Mouse (Mus musculus) right cerebral cortex, postnatal 14 days (tissue): ENCODE results near the gene Jarid2.
"Not testable (repeated sequence)": the region's sequence is repeated elsewhere in the genome, so short reads cannot be mapped to it uniquely, and the experiment has no call there.

Source experiments
- DNase-seq: peaks from one replicate; pipeline ENCODE4 v3.0.0; 2022

Gene Jarid2

DNA sequence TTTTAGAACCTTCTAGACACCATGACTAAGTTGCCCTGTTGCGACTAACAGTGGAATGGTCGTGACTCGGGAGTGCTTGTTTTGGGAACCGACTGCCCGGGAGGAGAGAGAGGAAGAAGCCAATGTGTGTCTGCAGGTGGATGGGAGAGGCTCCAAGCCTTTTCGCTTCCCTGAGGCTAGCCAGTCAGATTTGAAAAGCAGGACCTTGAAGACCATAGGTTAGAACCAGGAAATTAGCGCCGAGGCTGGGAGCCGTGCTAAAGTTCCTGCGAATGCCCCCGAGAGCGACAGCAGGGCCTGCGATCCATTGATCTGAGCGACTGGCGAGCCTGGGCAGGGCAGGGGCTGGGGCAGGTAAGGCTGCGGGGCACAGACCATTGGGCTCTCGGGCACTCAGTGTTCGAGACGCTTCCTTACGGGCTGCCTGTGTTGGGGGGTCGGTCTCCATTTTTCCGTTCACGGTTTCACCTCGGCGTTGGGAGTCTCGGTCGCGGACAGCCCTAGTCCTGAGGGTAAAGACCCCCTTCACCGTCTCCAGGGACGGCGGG is at the start of gene Jarid2:
Gene Jarid2, plus strand, starts transcription at position 51 of the 548 bp plus-strand sequence.
- DNase-seq = peak; percentile 30

DNA sequence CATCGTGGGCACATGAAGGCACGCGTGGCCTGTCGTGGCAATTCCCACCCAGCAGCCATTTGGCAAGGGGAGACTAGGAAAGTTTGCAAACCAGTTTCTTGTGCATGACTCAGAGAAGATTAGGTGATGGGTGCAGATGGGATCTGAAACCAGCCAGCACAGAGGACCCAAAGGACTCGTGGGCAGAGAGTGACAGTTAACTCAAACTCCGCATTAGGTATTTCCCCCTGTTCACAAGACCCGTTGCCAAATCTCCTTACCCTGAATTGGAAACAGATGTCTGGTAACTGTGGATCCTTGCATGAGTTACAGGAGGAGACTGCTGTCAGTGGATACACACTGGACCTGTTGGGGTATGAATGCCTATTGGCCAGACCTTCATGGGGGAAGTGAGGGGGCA is 48.2 kb upstream of the Jarid2 start:
- DNase-seq = no peak

DNA sequence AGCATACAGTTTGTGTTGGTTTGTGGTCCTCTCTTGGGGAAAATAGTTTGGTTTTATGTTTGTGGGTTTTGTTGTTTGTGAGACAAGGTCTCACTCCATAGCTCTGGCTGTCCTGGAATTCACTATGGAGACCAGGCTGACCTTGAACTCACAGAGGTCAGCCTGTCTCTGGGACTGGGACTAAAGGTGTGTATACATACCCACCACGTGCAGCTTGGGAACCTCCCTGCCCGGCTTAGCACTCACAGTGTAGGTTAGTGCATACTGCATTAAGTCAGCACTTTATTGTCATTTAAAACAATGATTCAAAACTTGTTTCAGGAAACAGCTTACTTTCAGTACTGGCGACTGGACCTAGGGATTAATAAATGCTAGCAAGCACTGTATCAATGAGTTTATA is 41.1 kb upstream of the Jarid2 start:
- no peak for DNase-seq

DNA sequence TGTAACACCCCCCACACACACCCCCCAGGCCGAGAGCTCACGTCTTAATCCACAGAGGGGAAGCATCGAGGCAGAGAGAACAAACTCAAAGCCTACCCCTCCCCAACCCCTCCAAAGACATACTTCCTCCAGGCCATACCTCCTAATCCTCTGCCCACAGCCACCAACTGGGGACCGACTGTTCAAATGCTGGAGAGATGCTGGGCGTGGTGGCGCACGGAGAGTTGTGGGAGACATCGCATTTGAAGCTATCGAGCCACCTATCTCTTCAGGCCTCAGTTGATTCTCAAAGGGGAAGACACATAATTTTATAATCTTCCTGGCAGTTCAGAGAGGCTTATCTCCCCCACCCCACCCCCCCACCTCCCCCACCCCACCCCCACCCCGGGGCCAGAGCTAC is 31.6 kb upstream of the Jarid2 start:
- no peak for DNase-seq

DNA sequence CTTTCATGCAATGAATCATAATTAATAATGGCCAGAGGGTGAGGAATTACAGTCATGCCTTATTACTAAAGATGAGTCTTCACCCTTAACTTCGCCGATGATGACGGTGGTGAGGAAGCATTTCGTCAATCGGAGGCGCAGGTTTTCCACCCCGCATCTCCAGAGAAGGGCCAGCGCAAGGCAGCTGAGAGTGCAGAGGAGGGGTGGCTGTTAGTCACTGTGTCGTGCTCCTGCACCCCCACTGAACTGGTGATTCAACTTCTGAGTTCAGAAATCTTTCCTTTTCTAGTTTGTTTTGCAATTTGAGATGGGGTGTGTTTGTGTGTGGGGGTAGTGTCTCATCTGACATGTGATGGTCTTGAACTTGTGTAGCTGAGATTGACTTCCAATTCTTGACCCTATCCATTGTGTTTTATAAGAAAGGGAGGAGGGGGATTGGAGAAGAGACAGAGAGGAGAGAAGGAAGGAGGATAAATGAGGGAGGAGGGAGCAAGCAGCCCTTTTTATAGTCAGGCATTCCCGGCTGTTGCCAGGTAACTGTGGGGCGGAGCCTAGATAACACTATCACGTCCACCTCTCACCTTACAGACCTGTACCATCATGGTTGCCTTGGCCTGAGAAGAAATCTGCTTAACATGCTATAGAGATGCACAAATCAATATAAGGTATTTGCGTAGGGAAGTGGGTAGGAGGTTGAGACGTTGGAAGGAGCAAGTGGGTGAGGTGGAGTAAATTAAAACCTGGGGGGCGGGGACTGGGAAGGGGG is 25.1 kb upstream of the Jarid2 start:
- DNase-seq = no peak

DNA sequence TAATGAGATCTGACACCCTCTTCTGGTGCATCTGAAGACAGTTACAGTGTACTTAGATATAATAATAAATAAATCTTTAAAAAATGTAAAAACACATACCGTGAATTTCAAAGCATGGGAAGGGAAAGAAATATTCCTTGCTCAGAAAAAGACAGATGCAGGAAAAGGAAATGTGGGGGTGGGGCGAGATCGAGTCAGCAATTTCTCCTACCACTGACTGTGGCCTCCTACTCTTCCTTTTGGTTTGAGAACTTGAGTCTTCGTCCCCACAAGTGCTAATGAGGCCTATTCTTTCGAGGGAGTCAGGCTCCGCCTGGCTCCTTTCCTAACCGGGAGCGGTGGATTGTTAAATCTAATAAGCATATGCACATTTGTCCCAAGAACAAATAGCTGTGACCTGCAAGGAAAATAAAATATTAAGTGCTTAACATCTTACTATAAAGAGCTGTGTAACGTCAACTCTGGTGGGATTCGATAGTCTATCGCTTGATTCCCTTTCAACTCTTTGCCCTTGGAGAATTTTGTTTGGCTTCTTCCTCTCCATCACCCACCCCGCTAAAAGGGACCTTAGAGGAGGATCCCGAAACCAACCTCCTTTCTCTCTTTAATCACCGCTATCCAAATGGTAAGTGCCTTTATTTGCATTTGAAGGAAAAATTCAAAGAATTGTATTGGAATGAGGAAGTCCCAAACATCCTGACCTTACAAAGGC is 24.1 kb upstream of the Jarid2 start:
- DNase-seq = peak; percentile 15

DNA sequence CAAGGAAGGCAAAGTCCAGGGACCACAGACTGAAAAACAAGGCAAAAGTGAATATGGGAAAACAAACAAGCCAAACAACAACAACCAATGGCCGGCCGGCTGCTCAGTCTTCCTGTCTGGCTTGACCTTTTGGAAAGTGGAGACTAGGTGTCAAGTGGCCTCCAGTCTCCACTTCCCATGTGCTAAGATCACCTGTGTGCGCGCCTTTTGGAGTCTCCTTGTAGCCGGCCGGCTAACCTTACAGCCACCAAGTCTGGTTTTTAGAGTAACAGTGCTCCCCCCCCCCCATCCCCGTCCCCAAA is 23.6 kb upstream of the Jarid2 start:
- DNase-seq = no peak

DNA sequence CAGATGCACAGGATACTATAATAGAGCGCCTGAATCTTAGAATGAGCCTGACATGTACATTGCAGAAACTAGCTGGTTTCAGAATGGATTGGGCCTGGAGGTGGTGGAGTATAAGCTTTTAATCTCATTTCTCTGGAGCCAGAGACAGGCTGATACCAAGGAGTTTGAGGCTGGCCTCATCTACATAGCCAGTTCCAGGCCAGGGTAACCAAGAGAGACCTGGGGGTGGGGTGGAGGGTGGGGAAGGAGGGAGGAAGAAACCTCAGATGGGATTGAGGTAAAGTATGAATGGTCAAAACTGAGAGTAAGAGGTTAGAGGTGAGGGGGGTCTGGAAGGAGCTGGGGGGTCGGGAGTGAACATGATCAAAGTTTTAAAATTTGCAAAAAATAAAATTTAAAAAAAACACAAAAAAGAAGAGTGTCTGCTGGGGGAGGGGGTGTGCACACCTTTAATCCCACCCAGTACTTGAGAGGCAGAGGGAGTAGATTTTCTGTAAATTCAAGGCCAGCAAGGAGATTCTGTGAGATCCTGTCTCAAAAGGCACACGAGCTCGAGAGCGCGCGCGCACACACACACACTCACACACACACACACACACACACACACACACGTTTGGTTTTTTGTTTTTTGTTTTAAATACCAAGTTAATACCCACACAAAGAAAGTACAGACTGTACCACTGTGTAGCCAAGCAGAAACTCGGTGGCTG is 22.9 kb upstream of the Jarid2 start:
- no peak for DNase-seq

DNA sequence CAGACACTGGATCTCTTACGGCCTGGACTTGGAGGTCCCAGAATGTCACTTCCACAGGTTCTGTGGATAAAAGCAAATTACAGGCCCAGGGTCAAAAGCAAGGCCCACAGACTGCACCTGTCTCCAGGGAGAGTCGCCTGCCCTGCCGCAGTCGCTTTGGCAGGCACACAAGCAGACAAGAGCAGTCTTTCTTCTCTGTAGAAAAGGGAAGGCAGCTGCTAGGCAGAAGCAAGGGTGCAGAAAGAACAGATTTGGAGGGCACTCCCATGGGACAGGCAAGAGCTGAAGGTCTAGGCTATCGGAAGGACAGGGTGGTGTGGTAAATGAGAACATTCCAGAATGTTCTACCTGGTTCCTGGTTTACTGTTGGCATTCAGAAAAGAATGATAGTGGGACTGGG is 22.1 kb upstream of the Jarid2 start:
- no peak for DNase-seq

DNA sequence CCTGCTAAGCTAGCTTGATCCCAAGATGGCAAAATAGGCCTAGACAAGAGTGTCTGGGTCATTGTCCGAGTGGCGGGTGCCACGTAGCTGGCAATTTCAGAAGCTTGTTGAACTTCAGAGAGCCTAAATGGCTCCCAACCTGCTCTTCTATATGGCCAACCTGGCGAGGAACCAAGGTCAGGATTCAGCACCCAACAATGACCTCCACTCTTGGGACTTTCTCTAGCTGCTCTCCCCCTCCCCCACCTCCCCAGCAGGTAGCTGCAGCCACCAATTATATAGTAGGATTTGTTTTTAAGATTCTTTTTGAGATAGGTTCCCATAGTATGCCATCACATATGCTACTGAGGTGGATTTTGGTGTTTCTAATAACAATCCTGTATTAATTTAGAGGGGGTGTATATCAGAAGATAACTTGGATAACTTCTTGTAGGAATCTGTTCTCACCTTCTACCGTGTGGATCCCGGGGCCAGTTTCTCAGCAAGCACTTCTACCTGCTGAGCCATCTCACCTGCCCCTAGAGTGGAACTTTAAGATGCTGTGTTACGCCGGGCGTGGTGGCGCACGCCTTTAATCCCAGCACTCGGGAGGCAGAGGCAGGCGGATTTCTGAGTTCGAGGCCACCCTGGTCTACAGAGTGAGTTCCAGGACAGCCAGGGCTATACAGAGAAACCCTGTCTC is 20.8 kb upstream of the Jarid2 start:
- no peak for DNase-seq

DNA sequence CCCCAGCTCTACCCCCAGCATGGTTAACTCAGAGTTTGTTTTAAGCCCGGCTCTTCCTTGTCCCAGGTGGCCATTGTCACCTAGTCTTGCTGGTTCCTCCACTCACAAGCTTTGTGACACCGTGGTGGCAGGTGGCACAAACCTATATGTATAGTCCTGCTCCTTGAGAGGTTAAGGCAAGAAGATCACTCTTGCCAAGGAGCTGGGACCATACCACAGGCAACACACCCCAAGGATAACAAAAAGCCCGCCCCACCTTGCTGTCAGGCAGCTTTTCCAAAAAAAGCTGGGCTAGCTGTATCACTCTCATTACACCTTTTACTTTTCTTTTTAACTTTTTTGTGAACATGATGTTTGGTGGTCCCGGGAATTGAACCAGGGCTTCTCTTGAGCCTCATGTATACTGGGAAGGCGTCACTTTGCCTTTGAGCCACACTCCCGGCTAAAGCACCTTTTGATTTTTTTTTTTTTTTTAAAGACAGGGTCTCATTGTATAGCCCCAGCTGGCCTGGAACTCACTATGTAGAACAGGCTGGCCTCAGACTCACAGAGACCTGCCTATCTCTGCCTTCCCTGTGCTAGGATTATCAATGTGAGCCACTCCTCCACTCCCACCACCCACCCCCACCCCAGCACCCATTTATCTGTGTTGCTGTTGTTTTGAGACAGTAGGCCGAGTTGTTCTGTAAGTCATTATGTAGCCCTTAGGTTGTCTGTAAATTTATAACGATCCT is 19.4 kb upstream of the Jarid2 start:
- no peak for DNase-seq

DNA sequence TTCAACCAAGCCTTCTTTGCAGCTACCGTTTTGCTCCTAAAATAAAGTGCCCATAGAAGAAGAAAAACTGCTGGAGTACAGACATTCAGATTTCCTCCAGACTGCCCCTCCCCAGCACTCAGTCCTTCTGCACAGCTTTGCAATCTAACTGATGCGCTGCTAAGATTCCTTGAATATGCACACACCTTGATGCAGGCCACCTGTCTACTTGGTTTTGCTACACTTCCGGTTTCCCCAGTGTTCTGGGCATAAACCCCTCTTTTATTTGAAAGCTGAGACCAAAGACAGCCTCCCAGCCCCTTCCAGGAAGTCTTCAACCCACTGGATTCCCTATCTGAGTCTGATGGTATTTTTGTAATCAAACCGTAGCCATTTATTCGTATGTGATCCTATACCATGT is 18.2 kb upstream of the Jarid2 start:
- DNase-seq = no peak

DNA sequence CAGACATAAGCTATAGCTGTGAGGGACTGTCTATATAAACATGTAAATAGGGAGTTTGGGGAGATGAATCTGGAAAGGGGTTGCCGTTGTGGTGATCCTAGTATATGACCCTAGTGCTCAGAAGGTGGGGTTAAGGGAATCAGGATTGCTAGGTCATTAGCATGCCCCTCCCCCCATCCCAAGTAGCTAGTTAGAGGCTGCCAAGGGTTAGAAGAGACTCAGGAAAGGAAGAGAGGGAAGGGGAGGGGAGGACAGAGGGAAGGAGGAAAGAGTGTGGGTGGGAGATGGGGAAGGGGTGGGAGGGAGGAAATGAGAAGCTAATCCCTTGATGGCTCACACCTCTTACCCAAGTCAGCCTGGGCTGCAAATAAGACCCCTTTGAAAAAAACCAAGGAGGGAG is 17.4 kb upstream of the Jarid2 start:
- DNase-seq = no peak

DNA sequence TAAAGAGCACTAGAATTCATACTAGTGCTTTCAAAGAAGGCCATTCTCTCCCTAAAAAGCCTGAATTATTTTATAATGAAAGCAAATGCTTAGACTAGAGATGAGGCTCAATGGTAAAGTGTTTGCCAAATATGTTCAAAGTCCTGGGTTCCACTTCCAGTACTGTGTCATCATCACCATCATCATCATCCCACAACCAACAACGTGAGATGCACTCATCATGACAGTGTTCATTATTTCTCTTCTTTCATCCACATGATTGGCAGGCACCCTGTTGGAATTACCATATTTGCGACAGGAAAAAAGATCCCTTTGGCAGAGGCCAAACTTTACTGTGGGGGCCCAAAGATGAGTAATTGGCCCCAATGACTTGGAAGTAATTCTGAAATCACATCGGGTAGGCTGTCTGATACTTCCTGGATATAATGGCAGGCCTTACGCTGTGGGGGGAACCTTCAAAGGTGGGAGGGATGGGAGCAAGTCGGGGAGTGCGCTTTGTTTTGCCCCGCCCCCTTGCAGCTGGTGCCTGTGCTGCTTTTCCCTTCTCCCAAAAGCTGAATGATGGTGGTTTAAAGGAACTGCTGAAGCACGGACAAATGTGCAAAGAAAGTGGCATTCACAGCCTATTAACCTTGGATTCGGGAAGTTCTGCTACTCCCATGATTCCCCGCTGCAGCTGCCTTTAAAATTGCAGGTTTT is 13.9 kb upstream of the Jarid2 start:
- DNase-seq = no peak

DNA sequence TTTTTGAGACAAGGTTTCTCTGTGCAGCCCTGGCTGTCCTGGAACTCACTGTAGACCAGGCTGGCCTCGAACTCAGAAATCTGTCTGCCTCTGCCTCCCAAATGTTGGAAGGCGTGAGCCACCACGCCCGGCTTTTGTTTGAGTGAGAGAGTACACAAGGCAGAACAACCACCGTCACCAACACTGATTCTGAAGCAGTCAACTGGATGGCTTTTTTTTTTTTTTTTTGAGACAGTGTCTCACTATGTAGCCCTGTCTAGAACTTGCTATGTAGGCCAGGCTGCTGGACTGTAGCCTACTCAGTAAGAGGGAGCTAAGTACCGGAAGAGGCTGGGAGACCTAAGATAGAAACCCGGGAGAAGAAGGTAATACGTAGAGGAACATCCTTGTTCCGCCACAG is 11.4 kb upstream of the Jarid2 start:
- DNase-seq = no peak

DNA sequence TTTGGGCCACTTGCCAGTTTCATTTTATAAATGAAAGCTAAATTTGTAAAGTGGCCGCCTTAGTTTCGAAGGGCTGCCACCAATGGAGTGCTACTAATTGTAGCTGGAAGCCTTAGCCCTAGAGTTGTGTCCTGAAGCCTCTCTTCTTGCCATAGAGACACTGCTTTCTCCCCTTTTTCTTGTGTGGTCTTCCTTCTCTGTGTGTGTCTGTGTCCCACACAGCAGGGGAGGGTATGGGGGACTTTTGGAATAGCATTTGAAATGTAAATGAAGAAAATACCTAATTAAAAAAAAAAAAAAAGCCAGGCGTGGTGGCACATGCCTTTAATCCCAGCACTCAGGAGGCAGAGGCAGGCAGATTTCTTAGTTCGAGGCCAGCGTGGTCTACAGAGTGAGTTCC is 10.8 kb upstream of the Jarid2 start:
- not testable (repeated sequence) for DNase-seq

DNA sequence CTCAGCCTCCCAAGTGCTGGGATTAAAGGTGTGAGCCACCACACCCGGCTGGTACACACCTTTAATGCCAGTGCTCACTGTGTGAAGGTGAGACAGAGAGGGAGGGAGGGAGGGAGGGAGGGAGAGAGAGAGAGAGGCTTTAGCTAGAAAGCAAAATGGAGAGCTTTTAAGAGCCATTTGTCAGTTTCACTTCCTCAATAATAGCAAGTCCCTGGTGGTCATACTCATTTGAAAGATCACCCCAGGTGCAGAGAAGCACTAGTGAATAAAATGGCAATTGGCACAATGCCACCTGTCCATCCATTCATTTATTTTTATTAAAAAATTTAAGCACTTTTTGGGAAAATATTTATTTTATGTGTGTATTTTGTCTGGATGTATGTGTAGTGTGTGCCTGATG is 9.2 kb upstream of the Jarid2 start:
- no peak for DNase-seq

DNA sequence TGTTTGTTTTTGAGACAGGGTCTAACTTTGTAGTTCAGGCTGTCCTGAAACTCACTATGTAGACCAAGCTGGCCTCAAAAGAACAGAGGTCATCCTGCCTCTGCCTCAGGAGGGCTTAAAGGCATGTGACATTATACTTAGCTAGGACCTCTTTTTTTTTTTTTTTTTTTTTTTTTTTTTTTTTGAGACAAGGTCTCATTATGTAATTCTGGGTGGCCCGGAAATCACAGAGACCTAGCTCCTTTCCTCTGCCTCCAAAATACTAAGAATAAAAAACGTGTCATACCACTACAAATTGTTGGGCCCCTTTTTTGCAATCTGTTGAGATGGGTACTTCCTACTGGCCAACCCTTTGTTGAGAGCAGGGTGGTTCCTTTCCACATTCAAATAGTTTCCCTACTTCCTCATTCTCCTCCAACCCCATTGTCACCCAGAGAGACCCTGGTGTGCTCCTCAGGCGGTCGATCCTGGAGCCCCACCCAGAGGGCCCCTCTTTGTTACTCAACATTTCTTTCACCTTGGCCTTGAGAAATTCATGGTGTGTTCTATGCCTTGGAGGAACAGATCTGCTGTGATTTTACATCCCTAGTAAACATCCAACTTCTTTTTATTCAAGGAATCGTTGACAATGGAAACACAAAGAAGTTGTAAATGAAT is 7.3 kb upstream of the Jarid2 start:
- DNase-seq = no peak

DNA sequence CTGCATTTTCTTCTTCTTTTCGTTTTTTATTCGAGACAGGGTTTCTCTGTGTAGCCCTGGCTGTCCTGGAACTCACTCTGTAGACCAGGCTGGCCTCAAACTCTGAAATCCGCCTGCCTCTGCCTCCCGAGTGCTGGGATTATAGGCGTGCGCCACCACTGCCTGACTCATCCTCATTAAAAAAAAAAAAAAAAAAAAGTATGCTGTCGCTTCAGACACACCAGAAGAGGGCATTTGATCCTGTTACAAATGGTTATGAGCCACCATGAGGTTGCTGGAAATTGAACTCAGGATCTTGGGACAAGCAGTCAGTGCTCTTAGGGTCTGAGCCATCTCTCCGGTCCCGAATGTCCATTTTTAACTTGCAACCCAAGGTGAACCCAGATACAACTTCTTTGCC is 5.8 kb upstream of the Jarid2 start:
- DNase-seq = not testable (repeated sequence)

DNA sequence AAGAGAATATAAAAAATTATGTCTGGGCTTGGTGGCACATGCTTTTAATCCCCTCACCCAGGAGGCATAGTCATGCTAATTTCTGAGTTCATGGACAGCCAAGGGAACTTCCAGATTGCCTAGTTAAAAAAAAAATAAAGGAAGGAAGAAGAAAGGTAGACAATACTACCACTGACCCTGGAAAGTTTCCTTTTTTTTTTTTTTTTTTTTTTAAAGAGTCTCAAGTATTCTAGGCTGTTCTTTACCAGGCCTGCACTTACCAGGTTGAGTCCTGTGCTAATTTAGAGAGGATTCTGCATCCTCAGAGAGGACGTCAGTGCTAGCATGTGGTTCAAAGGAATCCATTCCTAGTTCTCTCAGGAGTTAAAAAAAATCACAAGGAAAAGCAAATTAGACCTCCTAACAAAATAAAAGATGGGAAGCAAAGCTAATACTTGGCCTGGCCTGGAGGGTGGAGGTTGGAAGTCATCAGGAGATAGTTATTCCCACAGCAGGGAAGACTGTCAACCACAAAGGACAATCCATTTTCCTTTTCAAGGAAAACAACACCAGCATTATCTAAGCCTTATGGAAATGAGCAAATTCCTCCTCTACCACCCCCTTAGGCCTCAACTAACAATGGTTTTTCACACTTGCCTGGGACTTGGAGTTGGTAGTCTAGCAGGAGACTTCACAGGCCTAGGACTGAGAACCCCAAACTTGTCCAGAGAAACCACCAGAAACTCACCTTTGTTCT is 961 bp upstream of the Jarid2 start:
- DNase-seq = no peak
